Mouse (Mus musculus) myocyte (in vitro differentiated cells): Measurements from ENCODE around the gene Hist1h3d.

Experiments
- MAX ChIP-seq: IDR thresholded peaks from one replicate; pipeline ENCODE4 v1.6.1; 2011; ENCODE audit warnings: low read depth, mild to moderate bottlenecking, control low read depth
- MYOG ChIP-seq, 3 experiments: IDR thresholded peaks; one replicate each; pipeline ENCODE4 v1.6.1; 2011; ENCODE audit warnings: control low read depth in 2 of 3, low read depth in 2 of 3, mild to moderate bottlenecking in 2 of 3; ENCODE audit not compliant: insufficient read length in 2 of 3, control insufficient read depth in 1 of 3, insufficient read depth in 1 of 3
- POLR2A ChIP-seq: IDR thresholded peaks from one replicate; pipeline ENCODE4 v1.6.1; 2011; ENCODE audit warnings: low read depth, mild to moderate bottlenecking, control low read depth, moderate library complexity; ENCODE audit not compliant: insufficient read length
- POLR2AphosphoS2 ChIP-seq: IDR thresholded peaks from one replicate; pipeline ENCODE4 v1.6.1; 2011; ENCODE audit warnings: low read depth, control low read depth; ENCODE audit not compliant: insufficient read length
- TCF12 ChIP-seq: IDR thresholded peaks from one replicate; pipeline ENCODE4 v1.6.1; 2011; ENCODE audit warnings: mild to moderate bottlenecking, control low read depth; ENCODE audit not compliant: poor library complexity, insufficient read depth, severe bottlenecking
- USF1 ChIP-seq: IDR thresholded peaks from one replicate; pipeline ENCODE4 v1.6.1; 2011; ENCODE audit warnings: low read depth, mild to moderate bottlenecking, control low read depth, moderate library complexity

DNA sequence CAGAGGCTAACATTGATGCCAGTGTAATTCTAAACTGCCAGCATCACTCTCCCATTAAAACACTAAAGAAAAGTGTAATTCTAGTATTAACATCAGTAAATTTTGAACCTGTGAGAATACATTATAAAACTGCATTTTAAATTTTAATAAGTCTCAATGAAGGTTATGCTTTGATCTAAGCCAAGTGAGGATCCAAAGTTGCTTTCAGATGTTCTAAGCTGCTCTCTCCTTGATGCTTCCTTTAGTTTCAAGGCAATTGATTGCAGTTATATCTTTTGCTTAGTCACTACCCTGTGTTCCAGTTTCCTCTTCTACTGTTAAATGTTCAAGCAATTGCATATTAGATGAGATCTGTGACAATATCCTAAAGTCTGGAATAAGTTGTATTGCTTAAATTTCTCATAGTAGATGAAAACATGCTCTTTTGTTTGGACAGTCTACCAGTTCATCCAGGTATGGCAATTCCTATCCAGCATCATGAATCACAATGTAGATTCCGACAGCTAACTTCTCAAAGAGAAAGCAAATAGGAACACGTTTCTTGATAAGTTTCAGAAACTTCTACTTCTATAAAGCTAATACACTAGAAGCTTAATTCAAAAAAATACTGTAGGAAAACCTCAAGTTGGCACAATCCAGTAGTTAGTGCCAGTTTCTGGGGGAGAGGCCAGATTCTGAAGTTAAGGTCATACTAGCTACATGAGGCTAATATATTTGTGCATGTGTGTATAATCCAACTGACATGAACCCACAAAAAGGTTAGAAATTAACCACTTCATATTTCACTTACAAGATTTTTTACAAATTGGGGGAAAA, 3.1 kb upstream of the Hist1h3d start:
- TF ChIP-seq TCF12 (no peak), USF1 (no peak), POLR2AphosphoS2 (no peak), POLR2A (no peak), MYOG (IDR thresholded peaks at IDR 0.05; ENCODE audit: control insufficient read depth in 1 of 3, insufficient read depth in 1 of 3, insufficient read length in 2 of 3, low read depth in 2 of 3) (no peak), MAX (no peak)
